Mouse (Mus musculus): ENCODE data around the gene Extl1. TPM values are rescaled to one million over a fixed set of nuclear protein-coding genes. Genes with fewer than 3 reads are reported as not detected.
A peak's percentile ranks its signal among the peaks of the same experiment; 100 is the strongest.

Gene Extl1
- polyA plus RNA-seq, 1 experiment: 0.40 TPM

GRCm38 (mm10) chr4:134402571-134403262, 19.1 kb upstream of the Extl1 start:
- TF ChIP-seq POLR2A (IDR thresholded peaks at IDR 0.05; ENCODE audit: borderline replicate concordance, extremely low read depth, insufficient read depth, insufficient read length, poor library complexity, severe bottlenecking) (no peak), CTCF (IDR thresholded peaks at IDR 0.05; ENCODE audit: borderline replicate concordance, extremely low read depth, insufficient read depth, insufficient read length) (no peak)
- DNase-seq (ENCODE audit: low read depth): no peak

GRCm38 (mm10) chr4:134401856-134402570, 18.4 kb upstream of the Extl1 start:
- DNase-seq (ENCODE audit: low read depth): no peak

GRCm38 (mm10) chr4:134401181-134401661, 17.6 kb upstream of the Extl1 start:
- TF ChIP-seq CTCF (IDR thresholded peaks at IDR 0.05; ENCODE audit: borderline replicate concordance, extremely low read depth, insufficient read depth, insufficient read length) (no peak), POLR2A (IDR thresholded peaks at IDR 0.05; ENCODE audit: borderline replicate concordance, extremely low read depth, insufficient read depth, insufficient read length, poor library complexity, severe bottlenecking) (no peak)
- peak; percentile 85 for DNase-seq (ENCODE audit: low read depth)

More at GRCm38 (mm10) chr4:134401856-134402570, 18.4 kb upstream of the Extl1 start:
- TF ChIP-seq POLR2A (IDR thresholded peaks at IDR 0.05; ENCODE audit: borderline replicate concordance, extremely low read depth, insufficient read depth, insufficient read length, poor library complexity, severe bottlenecking) (no peak), CTCF (IDR thresholded peaks at IDR 0.05; ENCODE audit: borderline replicate concordance, extremely low read depth, insufficient read depth, insufficient read length) (no peak)

GRCm38 (mm10) chr4:134400206-134400605, 16.6 kb upstream of the Extl1 start:
- TF ChIP-seq POLR2A (IDR thresholded peaks at IDR 0.05; ENCODE audit: borderline replicate concordance, extremely low read depth, insufficient read depth, insufficient read length, poor library complexity, severe bottlenecking) (no peak), CTCF (IDR thresholded peaks at IDR 0.05; ENCODE audit: borderline replicate concordance, extremely low read depth, insufficient read depth, insufficient read length) (no peak)
- DNase-seq (ENCODE audit: low read depth): peak; percentile 79

GRCm38 (mm10) chr4:134397732-134398131, 14.1 kb upstream of the Extl1 start:
- TF ChIP-seq POLR2A (IDR thresholded peaks at IDR 0.05; ENCODE audit: borderline replicate concordance, extremely low read depth, insufficient read depth, insufficient read length, poor library complexity, severe bottlenecking): no peak
- TF ChIP-seq CTCF (IDR thresholded peaks at IDR 0.05; ENCODE audit: borderline replicate concordance, extremely low read depth, insufficient read depth, insufficient read length): no peak
- DNase-seq (ENCODE audit: low read depth): no peak

GRCm38 (mm10) chr4:134397121-134397520, 13.5 kb upstream of the Extl1 start:
- peak; percentile 59 for DNase-seq (ENCODE audit: low read depth)
- TF ChIP-seq CTCF (IDR thresholded peaks at IDR 0.05; ENCODE audit: borderline replicate concordance, extremely low read depth, insufficient read depth, insufficient read length): peak; percentile 2; the same call in 1 of the 2 replicates
- no peak for TF ChIP-seq POLR2A (IDR thresholded peaks at IDR 0.05; ENCODE audit: borderline replicate concordance, extremely low read depth, insufficient read depth, insufficient read length, poor library complexity, severe bottlenecking)

- TF ChIP-seq CTCF (IDR thresholded peaks at IDR 0.05; ENCODE audit: borderline replicate concordance, extremely low read depth, insufficient read depth, insufficient read length) (peak; percentile 92), POLR2A (IDR thresholded peaks at IDR 0.05; ENCODE audit: borderline replicate concordance, extremely low read depth, insufficient read depth, insufficient read length, poor library complexity, severe bottlenecking) (no peak; the same call in 1 of the 2 replicates)
- peak; percentile 100 for DNase-seq (ENCODE audit: low read depth)
These were observed 12.6 kb upstream of the Extl1 start, which contains the start of gene Pafah2 for GRCm38 (mm10) chr4:134395977-134396825. TSS of gene Pafah2 (plus strand) at chr4:134396320.

- no peak for TF ChIP-seq CTCF (IDR thresholded peaks at IDR 0.05; ENCODE audit: borderline replicate concordance, extremely low read depth, insufficient read depth, insufficient read length)
- no peak for DNase-seq (ENCODE audit: low read depth)
These were observed 11.5 kb upstream of the Extl1 start for GRCm38 (mm10) chr4:134395142-134395541.

- TF ChIP-seq CTCF (IDR thresholded peaks at IDR 0.05; ENCODE audit: borderline replicate concordance, extremely low read depth, insufficient read depth, insufficient read length) (peak; percentile 54; the same call in 1 of the 2 replicates), POLR2A (IDR thresholded peaks at IDR 0.05; ENCODE audit: borderline replicate concordance, extremely low read depth, insufficient read depth, insufficient read length, poor library complexity, severe bottlenecking) (no peak)
- peak; percentile 76 for DNase-seq (ENCODE audit: low read depth)
These were observed 9.4 kb upstream of the Extl1 start for GRCm38 (mm10) chr4:134393026-134393425.

GRCm38 (mm10) chr4:134392595-134392994, 8.9 kb upstream of the Extl1 start:
- DNase-seq (ENCODE audit: low read depth): peak; percentile 88
- TF ChIP-seq POLR2A (IDR thresholded peaks at IDR 0.05; ENCODE audit: borderline replicate concordance, extremely low read depth, insufficient read depth, insufficient read length, poor library complexity, severe bottlenecking) (no peak), CTCF (IDR thresholded peaks at IDR 0.05; ENCODE audit: borderline replicate concordance, extremely low read depth, insufficient read depth, insufficient read length) (no peak)

GRCm38 (mm10) chr4:134391636-134392035, 8.0 kb upstream of the Extl1 start:
- no peak for TF ChIP-seq POLR2A (IDR thresholded peaks at IDR 0.05; ENCODE audit: borderline replicate concordance, extremely low read depth, insufficient read depth, insufficient read length, poor library complexity, severe bottlenecking)
- no peak for TF ChIP-seq CTCF (IDR thresholded peaks at IDR 0.05; ENCODE audit: borderline replicate concordance, extremely low read depth, insufficient read depth, insufficient read length)
- DNase-seq (ENCODE audit: low read depth): no peak
